ENCODE assay signal across 7 mouse cellular contexts in the genomic region with DNA sequence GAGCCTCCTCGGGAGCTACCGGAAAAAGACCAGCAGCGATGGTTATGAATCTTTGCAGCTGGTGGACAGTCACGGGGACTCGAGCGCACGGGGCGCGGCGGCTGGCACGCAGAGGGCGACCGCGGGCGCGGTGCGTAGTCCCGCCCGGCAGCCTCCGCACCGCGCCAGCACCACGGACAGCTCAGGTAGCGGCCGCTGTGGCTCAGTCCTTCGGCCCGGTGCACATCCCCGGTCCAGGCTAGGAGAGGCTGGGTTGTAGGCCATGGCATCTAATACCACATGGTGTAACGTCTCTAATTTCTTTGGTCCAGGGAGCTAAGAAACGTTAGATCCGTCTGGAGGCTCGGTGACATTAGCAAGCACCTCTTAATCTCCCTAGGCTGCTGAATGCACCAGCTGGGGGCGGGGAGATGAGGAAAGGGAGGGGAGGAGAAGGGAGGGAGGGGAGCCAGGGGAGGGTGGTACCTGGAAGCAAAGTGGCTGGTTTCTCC. TPM values are rescaled to one million over a fixed set of nuclear protein-coding genes. Genes with fewer than 3 reads are reported as not detected.
A peak's percentile ranks its signal among the peaks of the same experiment; 100 is the strongest.
DNase-seq lines count a peak whose midpoint lies in the region; ATAC-seq and TF ChIP-seq lines count a peak whose summit lies in the region.

No protein-coding gene starts in this region.

- under 1% methylated on average over 33 of the region's 33 CpGs for WGBS in forebrain, embryonic 10.5 days
- WGBS in hindbrain, embryonic 13.5 days = under 1% methylated on average over 33 of the region's 33 CpGs
- 1% methylated on average over 33 of the region's 33 CpGs for WGBS in liver, embryonic 11.5 days

- no peak for TF ChIP-seq POLR2A in myocyte (IDR thresholded peaks at IDR 0.05; ENCODE audit: insufficient read length, low read depth)

- no peaks in the 10 kb centered on the region for H3K79me2 ChIP-seq in myocyte (ENCODE audit: control insufficient read depth, insufficient read depth)

- peak; percentile 86 for DNase-seq in ZHBTc4 (ENCODE audit: low read depth, low spot score)
- DNase-seq in brain, embryonic 18.5 days (ENCODE audit: low read depth, low spot score) = peak; percentile 42
- peak; percentile 56 for DNase-seq in forebrain, embryonic 10.5 days (ENCODE audit: extremely low spot score, low spot score)
- no peak for DNase-seq in liver, embryonic 11.5 days (ENCODE audit: low spot score)
- peak; percentile 36 for DNase-seq in thymus, postnatal 14 days

- H3K4me2 ChIP-seq in hindbrain, embryonic 13.5 days = peak overlapping the region; percentile 66
- peak overlapping the region; percentile 55 for H3K4me2 ChIP-seq in liver, embryonic 11.5 days
- H3K4me2 ChIP-seq in myocyte (ENCODE audit: low read depth) = no peak overlapping the region

- peak; percentile 87 for ATAC-seq in hindbrain, embryonic 13.5 days (ENCODE audit: low FRiP score)
- ATAC-seq in liver, embryonic 11.5 days (replicated peaks; ENCODE audit: low FRiP score) = peak; percentile 64

- peaks cover 47% of the 10 kb centered on the region for H3K27me3 ChIP-seq in forebrain, embryonic 10.5 days (ENCODE audit: poor library complexity, severe bottlenecking)
- H3K27me3 ChIP-seq in hindbrain, embryonic 13.5 days = 0 out of 2 replicates have a peak, but pooled peaks cover 3% of the 10 kb centered on the region
- peaks cover 28% of the 10 kb centered on the region for H3K27me3 ChIP-seq in liver, embryonic 11.5 days (replicated peaks; ENCODE audit: control insufficient read depth, insufficient read depth, low read length)
- H3K27me3 ChIP-seq in myocyte (ENCODE audit: control insufficient read depth, insufficient read depth, insufficient read length) = no peaks in the 10 kb centered on the region

- peak overlapping the region; percentile 87 for H3K9ac ChIP-seq in hindbrain, embryonic 13.5 days
- H3K9ac ChIP-seq in liver, embryonic 11.5 days (ENCODE audit: low read depth, low read length) = no peak overlapping the region

- H3K27ac ChIP-seq in forebrain, embryonic 10.5 days = peak overlapping the region; percentile 27; the same call in 1 of the 2 replicates
- peak overlapping the region; percentile 98 for H3K27ac ChIP-seq in hindbrain, embryonic 13.5 days
- H3K27ac ChIP-seq in liver, embryonic 11.5 days (ENCODE audit: low read depth, low read length) = no peak overlapping the region

- no peak overlapping the region for H3ac ChIP-seq in myocyte (ENCODE audit: control insufficient read depth, insufficient read length)

- no peaks in the 10 kb centered on the region for H3K36me3 ChIP-seq in forebrain, embryonic 10.5 days (replicated peaks)
- no peaks in the 10 kb centered on the region for H3K36me3 ChIP-seq in hindbrain, embryonic 13.5 days
- H3K36me3 ChIP-seq in liver, embryonic 11.5 days (ENCODE audit: control insufficient read depth, insufficient read depth, low read length) = no peaks in the 10 kb centered on the region
- no peaks in the 10 kb centered on the region for H3K36me3 ChIP-seq in myocyte (ENCODE audit: control insufficient read depth, insufficient read depth)

- H3K4me1 ChIP-seq in forebrain, embryonic 10.5 days = peaks cover 21% of the 10 kb centered on the region
- peaks cover 35% of the 10 kb centered on the region for H3K4me1 ChIP-seq in hindbrain, embryonic 13.5 days (replicated peaks)
- H3K4me1 ChIP-seq in liver, embryonic 11.5 days (replicated peaks; ENCODE audit: control insufficient read depth, insufficient read depth, low read length) = no peaks in the 10 kb centered on the region

- H3K9me3 ChIP-seq in forebrain, embryonic 10.5 days = no peaks in the 10 kb centered on the region
- H3K9me3 ChIP-seq in hindbrain, embryonic 13.5 days = no peaks in the 10 kb centered on the region
- H3K9me3 ChIP-seq in liver, embryonic 11.5 days (ENCODE audit: control insufficient read depth, low read length) = no peaks in the 10 kb centered on the region

- H3K4me3 ChIP-seq in forebrain, embryonic 10.5 days = peak overlapping the region; percentile 54
- H3K4me3 ChIP-seq in hindbrain, embryonic 13.5 days = peak overlapping the region; percentile 63
- peak overlapping the region; percentile 1 for H3K4me3 ChIP-seq in liver, embryonic 11.5 days (ENCODE audit: low read depth, low read length)
- no peak overlapping the region for H3K4me3 ChIP-seq in myocyte

TF ChIP-seq in myocyte, 11 proteins besides CTCF, POLR2A, EP300 and RAD21:
- TF ChIP-seq CEBPB (IDR thresholded peaks at IDR 0.05; ENCODE audit: insufficient read depth, poor library complexity, severe bottlenecking) (no peak), MYOG (IDR thresholded peaks at IDR 0.05; ENCODE audit: control insufficient read depth in 1 of 3, insufficient read depth in 1 of 3, insufficient read length in 2 of 3, low read depth in 2 of 3) (no peak), REST (IDR thresholded peaks at IDR 0.05; ENCODE audit: insufficient read depth, insufficient read length) (peak; percentile 84), USF1 (IDR thresholded peaks at IDR 0.05; ENCODE audit: low read depth) (no peak)

RNA-seq across cellular contexts. Expression of gene Dnajc6, which starts 54.3 kb away (rescaled TPM):
- polyA plus RNA-seq in forebrain, embryonic 10.5 days (2016; fragmentation: Nextera tagmentation; extraction: Ambion mirVana) = 1.4 and 1.7 TPM in 2 replicates
- polyA plus RNA-seq in hindbrain, embryonic 13.5 days (2015; fragmentation: Nextera tagmentation; extraction: Ambion mirVana) = 31.2 and 33.5 TPM in 2 replicates
- 0.14 and 0.22 TPM in 2 replicates for polyA plus RNA-seq in liver, embryonic 11.5 days (2014; fragmentation: Nextera tagmentation; extraction: Ambion mirVana)
- 0.07 TPM for polyA plus RNA-seq in myocyte (2012; fragmentation: generic; extraction: Trizol)

Comparison
In these comparisons a context has a peak if more than half of its experiments do, and no peak if none do; other contexts are left out.
1. RNA of gene Dnajc6, which starts 54.3 kb away (polyA plus RNA-seq): 31.2 to 33.5 TPM in hindbrain, embryonic 13.5 days; 1.4 to 1.7 TPM in forebrain, embryonic 10.5 days, 0.14 to 0.22 TPM in liver, embryonic 11.5 days and 0.07 TPM in myocyte (single experiment); every median in the first group is over 10 times any median in the second.